Mouse (Mus musculus): ENCODE measurements around the gene Olfr894. TPM values are rescaled to one million over a fixed set of nuclear protein-coding genes. Genes with fewer than 3 reads are reported as not detected.

The Olfr894 gene
- polyA plus RNA-seq (2017; shearing (Covaris generic)) = not detected

GRCm38 (mm10) chr9:38217755-38218154 lies at the start of gene Olfr894:
Olfr894 (plus strand) TSS chr9:38218055.

GRCm38 (mm10) chr9:38180721-38181120 lies 37.1 kb upstream of the Olfr894 start, which contains the start of gene Olfr891:
Olfr891 (minus strand) TSS chr9:38180821.

GRCm38 (mm10) chr9:38208065-38208464 lies 9.8 kb upstream of the Olfr894 start, which contains the start of gene Olfr893:
Olfr893 (plus strand) TSS chr9:38208365.

GRCm38 (mm10) chr9:38252474-38252873 lies 34.6 kb downstream of the Olfr894 start, which contains the start of gene Olfr143:
Olfr143 (plus strand) TSS chr9:38252774.

GRCm38 (mm10) chr9:38267551-38267950 lies 49.7 kb downstream of the Olfr894 start, which contains the start of gene Olfr895:
Olfr895 (plus strand) TSS chr9:38267851.

Other genes with a start within 250 kb of the Olfr894 start
- under 1 TPM; 0.40 to 0.48 TPM for gene Olfr881, start 226.2 kb upstream of the Olfr894 start, polyA plus RNA-seq (2017; shearing (Covaris generic))
- gene Olfr883, start 192.2 kb upstream of the Olfr894 start, polyA plus RNA-seq (2017; shearing (Covaris generic)) = not detected
- gene Olfr884, start 171.5 kb upstream of the Olfr894 start, polyA plus RNA-seq (2017; shearing (Covaris generic)) = not detected
- gene Olfr885, start 156.7 kb upstream of the Olfr894 start, polyA plus RNA-seq (2017; shearing (Covaris generic)) = not detected
- under 1 TPM; 0.05 to 0.07 TPM for gene Olfr887, start 134.0 kb upstream of the Olfr894 start, polyA plus RNA-seq (2017; shearing (Covaris generic))
- gene Olfr888, start 109.9 kb upstream of the Olfr894 start, polyA plus RNA-seq (2017; shearing (Covaris generic)) = not detected
- 1 to 10 TPM in 1 of 2 experiments, under 1 TPM in 1; 0.12 to 1.2 TPM for gene Olfr889, start 102.9 kb upstream of the Olfr894 start, polyA plus RNA-seq (2017; shearing (Covaris generic))
- 1 to 10 TPM in 1 of 2 experiments, not detected in 1; 1.7 TPM for gene Olfr890, start 75.5 kb upstream of the Olfr894 start, polyA plus RNA-seq (2017; shearing (Covaris generic))
- not detected for gene Olfr891, start 37.2 kb upstream of the Olfr894 start, polyA plus RNA-seq (2017; shearing (Covaris generic))
- gene Olfr893, start 9.7 kb upstream of the Olfr894 start, polyA plus RNA-seq (2017; shearing (Covaris generic)) = not detected
- gene Olfr143, start 34.7 kb downstream of the Olfr894 start, polyA plus RNA-seq (2017; shearing (Covaris generic)) = not detected
- not detected for gene Olfr895, start 49.8 kb downstream of the Olfr894 start, polyA plus RNA-seq (2017; shearing (Covaris generic))
- not detected for gene Olfr896-ps1, start 73.1 kb downstream of the Olfr894 start, polyA plus RNA-seq (2017; shearing (Covaris generic))
- under 1 TPM in 1 of 2 experiments, not detected in 1; 0.10 TPM for gene Olfr25, start 111.0 kb downstream of the Olfr894 start, polyA plus RNA-seq (2017; shearing (Covaris generic))
- gene Olfr898, start 130.4 kb downstream of the Olfr894 start, polyA plus RNA-seq (2017; shearing (Covaris generic)) = under 1 TPM in 1 of 2 experiments, not detected in 1; 0.42 TPM
- under 1 TPM; 0.06 to 0.07 TPM for gene Olfr250, start 148.8 kb downstream of the Olfr894 start, polyA plus RNA-seq (2017; shearing (Covaris generic))
- under 1 TPM in 1 of 2 experiments, not detected in 1; 0.04 TPM for gene Olfr251, start 159.0 kb downstream of the Olfr894 start, polyA plus RNA-seq (2017; shearing (Covaris generic))
- 1 to 10 TPM in 1 of 2 experiments, under 1 TPM in 1; 0.22 to 2.0 TPM for gene Olfr147, start 183.6 kb downstream of the Olfr894 start, polyA plus RNA-seq (2017; shearing (Covaris generic))
- under 1 TPM in 1 of 2 experiments, not detected in 1; 0.45 TPM for gene Olfr901, start 211.4 kb downstream of the Olfr894 start, polyA plus RNA-seq (2017; shearing (Covaris generic))
- not detected for gene Olfr902, start 229.6 kb downstream of the Olfr894 start, polyA plus RNA-seq (2017; shearing (Covaris generic))
- gene Olfr904, start 245.1 kb downstream of the Olfr894 start, polyA plus RNA-seq (2017; shearing (Covaris generic)) = not detected

Measured in inflammation-experienced regulatory T-cells (primary cell).